Mouse (Mus musculus) liver, embryonic 11.5 days (tissue): ENCODE measurements around the gene Fndc5. TPM values are rescaled to one million over a fixed set of nuclear protein-coding genes. Genes with fewer than 3 reads are reported as not detected.

Experiments used
- ATAC-seq: fragments of 200-750 bp; cut with Nextera tagmentation; replicated peaks from 2 replicates; pipeline ENCODE4 v1.8.0; 2017; ENCODE audit warnings: moderate number of reproducible peaks, mild to moderate bottlenecking, moderate TSS enrichment, moderate library complexity; ENCODE audit not compliant: low FRiP score
- DNase-seq: peaks from one replicate; pipeline ENCODE4 v3.0.0-alpha.2; 2017; ENCODE audit warnings: low spot score
- H3K27ac ChIP-seq: fragments of 300-500 bp; sonication (generic); 2 replicates; pipeline ENCODE4 v1.5.1; 2014; ENCODE audit warnings: mild to moderate bottlenecking, low read depth, low read length, control low read depth
- H3K27me3 ChIP-seq: fragments of 300-500 bp; sonication (generic); replicated peaks from 2 replicates; pipeline ENCODE4 v1.6.1; 2014; ENCODE audit warnings: low read length, mixed read lengths; ENCODE audit not compliant: control insufficient read depth, insufficient read depth
- H3K36me3 ChIP-seq: fragments of 300-500 bp; sonication (generic); 2 replicates; pipeline ENCODE4 v1.6.1; 2014; ENCODE audit warnings: mild to moderate bottlenecking, low read length, moderate library complexity, mixed read lengths; ENCODE audit not compliant: control insufficient read depth, insufficient read depth
- H3K4me1 ChIP-seq: fragments of 300-500 bp; sonication (generic); replicated peaks from 2 replicates; pipeline ENCODE4 v1.6.1; 2014; ENCODE audit warnings: low read length, mixed read lengths; ENCODE audit not compliant: control insufficient read depth, insufficient read depth
- H3K4me2 ChIP-seq: fragments of 300-500 bp; sonication (generic); 2 replicates; pipeline ENCODE4 v1.6.1; 2014; ENCODE audit warnings: mild to moderate bottlenecking, control low read depth, moderate library complexity
- H3K4me3 ChIP-seq: fragments of 300-500 bp; sonication (generic); 2 replicates; pipeline ENCODE4 v1.5.1; 2014; ENCODE audit warnings: low read depth, low read length, control low read depth
- H3K9ac ChIP-seq: fragments of 300-500 bp; sonication (generic); 2 replicates; pipeline ENCODE4 v1.6.1; 2014; ENCODE audit warnings: low read depth, low read length, control low read depth
- H3K9me3 ChIP-seq: fragments of 300-500 bp; sonication (generic); 2 replicates; pipeline ENCODE4 v1.6.1; 2016; ENCODE audit warnings: low read length, inconsistent platforms, mixed read lengths; ENCODE audit not compliant: control insufficient read depth
- WGBS: fragments of 180-500 bp; shearing (Covaris S2); extraction: QIAGEN DNeasy Blood & Tissue Kit; methylation state at CpG from one replicate; pipeline ENCODE4 v1.1.7; 2014; 5-methylcytosine and 5-hydroxymethylcytosine counted together
- polyA plus RNA-seq: library from polyadenylated mRNA; unstranded; fragments of >200 nt; fragmentation: Nextera tagmentation; extraction: Ambion mirVana; gene quantifications from 2 replicates; pipeline ENCODE4 v1.2.1, GENCODE M21; 2014

Fndc5 gene
- polyA plus RNA-seq, 1 experiment from 2014 or later, result 1.8 TPM

DNA sequence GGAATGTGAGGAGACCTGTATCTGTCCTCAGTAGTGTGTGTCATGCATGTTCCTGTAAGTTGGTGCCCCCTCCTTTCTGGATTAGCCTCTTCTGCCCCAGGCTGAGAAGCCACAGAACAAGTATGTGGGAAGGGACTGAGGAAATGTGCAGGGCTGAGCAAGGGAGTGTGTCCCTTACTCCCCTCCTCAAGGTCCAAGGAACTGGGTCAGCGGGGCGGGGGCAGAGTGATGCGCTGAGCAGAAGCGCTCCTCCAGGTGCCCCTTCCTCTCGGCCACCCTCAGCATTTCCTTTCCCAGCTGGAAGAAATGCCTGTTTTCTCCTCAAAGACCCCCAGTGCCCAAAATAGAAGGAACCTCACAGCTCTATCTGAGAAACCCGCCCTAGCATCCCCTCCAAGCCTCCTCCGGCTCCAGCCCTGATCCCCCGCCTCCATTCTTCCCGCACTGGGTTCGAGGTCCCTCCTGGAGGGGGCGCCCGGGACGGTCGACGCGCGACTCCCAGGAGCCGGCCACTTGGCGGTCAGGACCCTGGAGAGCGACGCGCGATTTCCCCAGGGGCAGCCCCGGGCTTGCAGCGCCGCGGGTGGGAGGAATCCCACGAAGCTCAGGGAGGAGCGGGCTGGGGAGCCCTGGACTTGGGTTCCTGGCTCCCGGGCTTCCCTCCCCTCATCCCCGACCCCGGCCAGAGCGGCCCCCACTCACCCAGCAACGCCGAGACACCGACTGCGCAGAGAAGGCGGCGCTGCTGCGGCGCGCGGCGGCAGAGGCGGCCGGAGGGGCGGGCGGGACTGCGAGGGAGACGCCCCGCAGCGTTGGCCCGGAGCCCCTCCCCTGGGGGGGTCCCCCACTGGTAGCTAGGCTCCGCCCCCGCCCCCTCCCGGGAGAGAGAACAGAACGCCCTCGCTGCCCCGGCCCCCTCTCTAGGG lies 16.0 kb upstream of the Fndc5 start:
- ATAC-seq, result peak; percentile 51; the same call in 1 of the 2 replicates
- H3K27me3 ChIP-seq, result peaks cover 53% of the 10 kb centered on the region
- H3K9me3 ChIP-seq, result no peaks in the 10 kb centered on the region
- peak overlapping the region; percentile 80 for H3K4me2 ChIP-seq
- peak; percentile 85 for DNase-seq
- peak overlapping the region; percentile 47 for H3K4me3 ChIP-seq
- no peak overlapping the region for H3K27ac ChIP-seq
- no peaks in the 10 kb centered on the region for H3K36me3 ChIP-seq
- peaks cover 18% of the 10 kb centered on the region for H3K4me1 ChIP-seq
- 2% methylated on average over 53 of the region's 59 CpGs for WGBS
- H3K9ac ChIP-seq, result no peak overlapping the region

GRCm38 (mm10) chr4:129121569-129122086 lies 15.2 kb upstream of the Fndc5 start, which contains the start of gene Hpca:
TSS of gene Hpca (minus strand) at chr4:129122036.
- WGBS, result 5% methylated on average over 17 of the region's 17 CpGs
- peaks cover 23% of the 10 kb centered on the region for H3K4me1 ChIP-seq
- H3K36me3 ChIP-seq, result no peaks in the 10 kb centered on the region
- peak within 1 kb of the TSS; percentile 47 for H3K4me3 ChIP-seq
- H3K4me2 ChIP-seq, result peak within 1 kb of the TSS; percentile 80
- no peak within 1 kb of the TSS for H3K27ac ChIP-seq
- no peak for DNase-seq
- H3K9me3 ChIP-seq, result no peaks in the 10 kb centered on the region
- ATAC-seq, result no peak
- H3K27me3 ChIP-seq, result peaks cover 61% of the 10 kb centered on the region
- no peak within 1 kb of the TSS for H3K9ac ChIP-seq

- WGBS, result 35% methylated on average over 9 of the region's 9 CpGs
- H3K9me3 ChIP-seq, result no peaks in the 10 kb centered on the region
- H3K4me2 ChIP-seq, result no peak overlapping the region
- no peak overlapping the region for H3K9ac ChIP-seq
- peaks cover 23% of the 10 kb centered on the region for H3K4me1 ChIP-seq
- no peak for DNase-seq
- H3K27me3 ChIP-seq, result peaks cover 61% of the 10 kb centered on the region
- no peak for ATAC-seq
- H3K36me3 ChIP-seq, result no peaks in the 10 kb centered on the region
- no peak overlapping the region for H3K4me3 ChIP-seq
- H3K27ac ChIP-seq, result no peak overlapping the region
These were observed 14.7 kb upstream of the Fndc5 start for GRCm38 (mm10) chr4:129122107-129122506.

- H3K9me3 ChIP-seq, result no peaks in the 10 kb centered on the region
- no peak overlapping the region for H3K4me2 ChIP-seq
- H3K36me3 ChIP-seq, result no peaks in the 10 kb centered on the region
- peaks cover 23% of the 10 kb centered on the region for H3K4me1 ChIP-seq
- 20% methylated on average over 8 of the region's 8 CpGs for WGBS
- no peak overlapping the region for H3K27ac ChIP-seq
- no peak overlapping the region for H3K4me3 ChIP-seq
- ATAC-seq (no peak), DNase-seq (no peak)
- no peak overlapping the region for H3K9ac ChIP-seq
- H3K27me3 ChIP-seq, result peaks cover 61% of the 10 kb centered on the region
These were observed 14.1 kb upstream of the Fndc5 start for GRCm38 (mm10) chr4:129122719-129123118.

DNA sequence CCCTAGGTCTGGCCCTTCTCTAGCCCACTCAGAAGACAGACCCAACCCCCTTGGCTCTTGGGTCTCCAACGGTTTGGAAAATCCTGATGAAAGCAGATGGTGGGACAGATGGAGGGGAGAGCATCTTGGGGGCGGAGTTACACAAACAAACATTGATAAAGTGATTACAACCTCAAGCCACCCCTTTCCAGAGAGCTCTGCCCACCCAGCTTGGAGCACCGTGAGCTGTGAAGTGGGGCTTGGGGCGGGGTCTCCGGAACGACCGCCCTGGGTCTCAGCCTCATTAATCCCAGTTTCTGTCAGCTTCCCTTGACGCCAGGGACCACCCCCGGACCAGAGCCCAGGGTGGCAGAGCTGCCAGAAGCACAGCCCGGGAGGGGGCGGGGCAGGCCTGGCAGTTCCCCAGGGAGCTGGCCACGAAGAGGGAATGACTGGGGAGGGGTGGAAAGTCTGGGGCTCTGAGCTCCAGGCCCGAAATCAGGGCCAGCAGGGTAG lies 12.1 kb upstream of the Fndc5 start:
- Histone ChIP-seq H3K27me3 (peaks cover 57% of the 10 kb centered on the region), H3K4me1 (peaks cover 23% of the 10 kb centered on the region), H3K9me3 (no peaks in the 10 kb centered on the region), H3K4me3 (no peak overlapping the region), H3K27ac (no peak overlapping the region), H3K4me2 (peak overlapping the region; percentile 62), H3K36me3 (no peaks in the 10 kb centered on the region), H3K9ac (no peak overlapping the region)
- DNase-seq (no peak), ATAC-seq (no peak)
- 10% methylated on average over 13 of the region's 13 CpGs for WGBS

DNA sequence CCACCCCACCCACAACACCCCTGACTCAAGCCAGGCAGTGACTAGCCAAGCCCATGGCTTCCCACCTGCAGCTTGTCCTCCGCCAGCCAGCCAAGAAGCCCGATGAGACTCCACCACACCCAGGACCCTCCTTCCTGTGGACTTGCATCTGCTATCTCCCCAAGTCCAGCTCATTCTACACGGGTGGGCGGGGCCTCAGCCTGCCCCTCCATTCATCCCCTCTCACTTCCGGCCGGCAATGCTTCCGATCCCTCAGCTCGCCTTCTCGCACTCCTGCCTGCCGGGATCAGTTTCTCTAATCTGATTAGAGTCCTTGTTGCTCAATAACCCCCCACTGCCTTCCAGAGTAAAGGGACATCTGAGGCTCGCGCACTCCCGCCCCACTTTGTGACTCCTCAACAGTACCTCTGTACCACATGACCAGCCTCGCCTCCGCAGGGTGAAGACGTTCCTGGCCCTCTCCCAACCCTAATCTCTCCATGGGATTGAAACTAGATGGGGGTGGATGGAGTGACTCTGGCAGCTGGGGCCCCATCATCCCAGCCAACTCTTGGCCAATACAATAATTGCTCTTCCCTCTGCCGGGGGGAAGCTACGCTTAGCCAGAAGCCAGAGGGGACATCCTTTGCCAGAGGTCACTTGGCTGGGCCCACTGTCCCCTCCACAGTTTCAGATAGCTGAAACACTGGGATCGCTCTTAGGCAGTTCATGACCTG lies 10.9 kb upstream of the Fndc5 start:
- no peaks in the 10 kb centered on the region for H3K9me3 ChIP-seq
- DNase-seq, result no peak
- H3K4me2 ChIP-seq, result peak overlapping the region; percentile 62
- WGBS, result 11% methylated on average over 19 of the region's 19 CpGs
- H3K9ac ChIP-seq, result peak overlapping the region; percentile 15; the same call in 1 of the 2 replicates
- peaks cover 28% of the 10 kb centered on the region for H3K4me1 ChIP-seq
- no peaks in the 10 kb centered on the region for H3K36me3 ChIP-seq
- H3K27me3 ChIP-seq, result peaks cover 45% of the 10 kb centered on the region
- ATAC-seq, result 0 out of 2 replicates have a peak, but pooled peaks have one; percentile 30
- no peak overlapping the region for H3K27ac ChIP-seq
- H3K4me3 ChIP-seq, result peak overlapping the region; percentile 34

DNA sequence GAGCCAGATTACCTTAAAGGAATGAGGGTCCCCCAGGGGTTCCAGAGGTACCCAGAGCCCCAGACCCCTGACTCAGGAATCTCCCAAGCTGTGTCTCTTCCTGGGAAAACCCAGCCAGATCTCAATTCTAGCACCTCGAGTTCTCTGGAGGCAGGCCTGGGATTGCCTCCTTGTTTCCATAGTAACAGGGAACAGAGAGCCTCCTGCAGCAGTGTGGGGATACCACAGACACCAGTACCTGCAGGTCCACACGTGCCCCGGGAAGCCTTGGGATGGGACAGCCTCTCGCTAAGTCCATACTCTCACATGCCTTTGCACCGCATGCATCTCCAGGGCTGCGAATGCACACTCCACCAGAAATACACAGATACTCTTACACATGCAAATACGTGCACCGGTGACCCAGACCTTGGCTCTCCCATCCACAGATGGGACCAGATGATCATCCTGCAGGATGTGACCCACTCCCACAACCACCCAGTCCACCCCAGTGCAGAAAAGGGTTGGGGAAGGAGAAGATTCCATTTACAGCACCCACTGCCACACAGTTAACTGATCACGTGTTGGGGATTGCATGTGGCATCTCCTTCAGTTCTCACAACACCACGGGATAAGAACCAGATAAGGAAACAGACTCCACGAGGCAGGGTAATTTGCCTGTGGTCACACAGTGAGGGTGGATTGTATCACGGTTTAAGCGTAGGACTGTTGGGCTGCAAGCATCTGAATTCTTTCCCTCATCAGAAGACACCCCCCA lies 8.0 kb upstream of the Fndc5 start:
- Histone ChIP-seq H3K9ac (no peak overlapping the region), H3K4me3 (no peak overlapping the region), H3K36me3 (no peaks in the 10 kb centered on the region), H3K27ac (no peak overlapping the region), H3K9me3 (no peaks in the 10 kb centered on the region), H3K27me3 (peaks cover 21% of the 10 kb centered on the region), H3K4me1 (peaks cover 23% of the 10 kb centered on the region), H3K4me2 (no peak overlapping the region)
- ATAC-seq (no peak), DNase-seq (no peak)
- 57% methylated on average over 13 of the region's 13 CpGs for WGBS

- Histone ChIP-seq H3K36me3 (no peaks in the 10 kb centered on the region), H3K4me2 (no peak overlapping the region), H3K4me1 (peaks cover 23% of the 10 kb centered on the region), H3K4me3 (no peak overlapping the region), H3K27ac (no peak overlapping the region), H3K9me3 (no peaks in the 10 kb centered on the region), H3K27me3 (peaks cover 20% of the 10 kb centered on the region), H3K9ac (no peak overlapping the region)
- DNase-seq (no peak), ATAC-seq (no peak)
- 40% methylated on average over 9 of the region's 9 CpGs for WGBS
These were observed 7.4 kb upstream of the Fndc5 start for GRCm38 (mm10) chr4:129129387-129129786.
